Mouse (Mus musculus) neural tube, embryonic 15.5 days (tissue): ENCODE measurements around the gene Igf2bp2. TPM values are rescaled to one million over a fixed set of nuclear protein-coding genes. Genes with fewer than 3 reads are reported as not detected.

Experiments
- ATAC-seq: fragments of 200-750 bp; cut with Nextera tagmentation; 2 replicates; pipeline ENCODE4 v1.8.0; 2017; ENCODE audit warnings: mild to moderate bottlenecking, moderate TSS enrichment, moderate library complexity; ENCODE audit not compliant: low FRiP score
- H3K27ac ChIP-seq: fragments of 300-500 bp; sonication (generic); replicated peaks from 2 replicates; pipeline ENCODE4 v1.5.1; 2015; ENCODE audit warnings: mild to moderate bottlenecking, inconsistent platforms
- H3K27me3 ChIP-seq: fragments of 300-500 bp; sonication (generic); replicated peaks from 2 replicates; pipeline ENCODE4 v1.6.1; 2015; ENCODE audit warnings: inconsistent platforms
- H3K36me3 ChIP-seq: fragments of 300-500 bp; sonication (generic); 2 replicates; pipeline ENCODE4 v1.6.1; 2015; ENCODE audit warnings: inconsistent platforms
- H3K4me1 ChIP-seq: fragments of 300-500 bp; sonication (generic); 2 replicates; pipeline ENCODE4 v1.6.1; 2015; ENCODE audit warnings: inconsistent platforms
- H3K4me2 ChIP-seq: fragments of 300-500 bp; sonication (generic); 2 replicates; pipeline ENCODE4 v1.6.1; 2015; ENCODE audit warnings: inconsistent platforms, mild to moderate bottlenecking, moderate library complexity
- H3K4me3 ChIP-seq: fragments of 300-500 bp; sonication (generic); replicated peaks from 2 replicates; pipeline ENCODE4 v1.5.1; 2015; ENCODE audit warnings: mild to moderate bottlenecking, inconsistent platforms
- H3K9ac ChIP-seq: fragments of 300-500 bp; sonication (generic); replicated peaks from 2 replicates; pipeline ENCODE4 v1.6.1; 2015; ENCODE audit warnings: mild to moderate bottlenecking, inconsistent platforms
- H3K9me3 ChIP-seq: fragments of 300-500 bp; sonication (generic); replicated peaks from 2 replicates; pipeline ENCODE4 v1.6.1; 2016; ENCODE audit warnings: inconsistent platforms
- WGBS: fragments of 180-500 bp; shearing (Covaris S2); methylation state at CpG from one replicate; pipeline ENCODE4 v1.1.7; 2015; ENCODE audit warnings: mixed read lengths; 5-methylcytosine and 5-hydroxymethylcytosine counted together
- polyA plus RNA-seq: library from polyadenylated mRNA; unstranded; fragments of >200 nt; fragmentation: Nextera tagmentation; extraction: Ambion mirVana; gene quantifications from 2 replicates; pipeline ENCODE4 v1.2.1, GENCODE M21; 2015

The Igf2bp2 gene
- polyA plus RNA-seq, 1 experiment from 2014 or later = 15.5 TPM

GRCm38 (mm10) chr16:22097659-22098058 lies 65.4 kb downstream of the Igf2bp2 start:
- H3K4me1 ChIP-seq = peaks cover 5% of the 10 kb centered on the region
- 38% methylated on average over 7 of the region's 7 CpGs for WGBS
- no peak overlapping the region for H3K27ac ChIP-seq
- H3K9me3 ChIP-seq = no peaks in the 10 kb centered on the region
- no peak for ATAC-seq
- no peaks in the 10 kb centered on the region for H3K36me3 ChIP-seq
- H3K4me2 ChIP-seq = no peak overlapping the region
- no peak overlapping the region for H3K4me3 ChIP-seq
- H3K27me3 ChIP-seq = no peaks in the 10 kb centered on the region
- no peak overlapping the region for H3K9ac ChIP-seq

DNA sequence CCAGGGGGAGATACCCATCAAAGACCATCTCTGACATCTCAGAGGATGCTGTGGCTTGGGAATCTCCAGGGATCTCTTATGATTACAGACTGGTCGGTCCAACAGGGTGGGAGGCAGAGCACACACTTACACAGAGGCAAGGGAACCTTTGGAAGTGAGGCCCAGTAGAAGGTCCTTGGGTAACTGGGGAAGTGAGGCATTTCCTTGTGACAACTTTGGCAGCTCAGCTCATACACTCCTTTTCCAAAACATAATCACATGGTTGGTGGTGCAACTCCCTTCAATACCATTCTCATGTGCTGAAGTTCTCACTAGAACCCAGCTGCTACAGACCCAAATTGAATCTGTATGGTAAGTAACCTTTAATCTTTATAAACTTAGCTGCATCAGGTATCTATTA lies 67.3 kb downstream of the Igf2bp2 start:
- no peak overlapping the region for H3K4me2 ChIP-seq
- H3K27ac ChIP-seq = no peak overlapping the region
- no peaks in the 10 kb centered on the region for H3K27me3 ChIP-seq
- no peaks in the 10 kb centered on the region for H3K36me3 ChIP-seq
- H3K4me3 ChIP-seq = no peak overlapping the region
- WGBS = 78% methylated on average over 1 of the region's 1 CpGs
- H3K9me3 ChIP-seq = no peaks in the 10 kb centered on the region
- ATAC-seq = no peak
- H3K9ac ChIP-seq = no peak overlapping the region
- peaks cover 5% of the 10 kb centered on the region for H3K4me1 ChIP-seq

DNA sequence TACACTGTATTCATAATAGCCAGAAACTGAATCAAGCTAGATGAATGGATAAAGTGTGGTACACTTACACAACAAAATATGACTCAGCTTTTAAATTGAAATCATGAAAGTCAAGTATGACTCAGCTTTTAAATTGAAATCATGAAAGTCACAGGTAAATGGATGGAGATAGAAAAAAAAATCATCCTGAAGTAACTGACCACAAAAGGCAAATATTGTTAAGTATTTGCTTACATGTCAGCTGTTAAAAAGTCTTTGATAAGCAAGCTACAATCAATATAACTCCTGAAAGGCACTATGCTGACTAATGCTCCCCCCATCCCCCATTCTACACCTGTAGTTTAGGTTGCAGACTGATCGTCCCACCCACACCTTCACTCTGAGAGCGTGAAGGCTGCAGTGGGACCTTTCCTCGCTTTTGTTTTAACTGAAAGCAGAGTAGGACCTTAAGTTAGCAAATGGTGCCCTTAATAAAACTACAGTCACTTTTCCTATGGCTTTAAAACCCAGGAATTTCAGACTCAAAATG lies 71.8 kb downstream of the Igf2bp2 start:
- H3K27me3 ChIP-seq = no peaks in the 10 kb centered on the region
- ATAC-seq = no peak
- H3K9ac ChIP-seq = no peak overlapping the region
- 0 out of 2 replicates have a peak, but pooled peaks cover 10% of the 10 kb centered on the region for H3K36me3 ChIP-seq
- no peaks in the 10 kb centered on the region for H3K4me1 ChIP-seq
- 92% methylated on average over 3 of the region's 3 CpGs for WGBS
- no peak overlapping the region for H3K4me2 ChIP-seq
- no peak overlapping the region for H3K27ac ChIP-seq
- no peak overlapping the region for H3K4me3 ChIP-seq
- H3K9me3 ChIP-seq = no peaks in the 10 kb centered on the region

DNA sequence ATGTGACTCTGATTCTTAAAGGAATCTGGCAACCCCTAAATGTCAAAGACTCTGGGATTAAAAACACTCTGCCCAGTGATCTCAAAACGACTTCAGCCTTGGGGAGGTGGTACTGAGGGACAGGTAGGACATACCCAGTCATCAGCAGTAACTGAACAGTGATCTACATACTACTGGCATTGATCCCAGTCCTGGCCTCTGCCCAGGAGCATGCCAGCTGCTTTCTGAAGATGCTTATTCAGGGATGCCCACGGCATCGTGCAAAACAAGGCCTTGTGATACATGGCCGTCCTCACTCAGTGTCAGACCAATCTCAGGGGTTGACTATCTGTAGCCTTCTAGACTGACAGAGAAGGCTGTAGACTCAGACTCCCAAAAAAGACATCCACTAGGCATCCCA lies 77.7 kb downstream of the Igf2bp2 start:
- no peak for ATAC-seq
- Histone ChIP-seq H3K9me3 (no peaks in the 10 kb centered on the region), H3K4me3 (no peak overlapping the region), H3K36me3 (0 out of 2 replicates have a peak, but pooled peaks cover 10% of the 10 kb centered on the region), H3K27ac (no peak overlapping the region), H3K27me3 (no peaks in the 10 kb centered on the region), H3K9ac (no peak overlapping the region), H3K4me1 (no peaks in the 10 kb centered on the region), H3K4me2 (no peak overlapping the region)
- 73% methylated on average over 4 of the region's 4 CpGs for WGBS

GRCm38 (mm10) chr16:22080125-22080710 lies 82.9 kb downstream of the Igf2bp2 start:
- H3K4me2 ChIP-seq = no peak overlapping the region
- no peaks in the 10 kb centered on the region for H3K4me1 ChIP-seq
- H3K36me3 ChIP-seq = peaks cover 25% of the 10 kb centered on the region
- no peak overlapping the region for H3K4me3 ChIP-seq
- H3K27ac ChIP-seq = no peak overlapping the region
- no peaks in the 10 kb centered on the region for H3K27me3 ChIP-seq
- no peaks in the 10 kb centered on the region for H3K9me3 ChIP-seq
- H3K9ac ChIP-seq = no peak overlapping the region
- 85% methylated on average over 12 of the region's 12 CpGs for WGBS
- no peak for ATAC-seq

DNA sequence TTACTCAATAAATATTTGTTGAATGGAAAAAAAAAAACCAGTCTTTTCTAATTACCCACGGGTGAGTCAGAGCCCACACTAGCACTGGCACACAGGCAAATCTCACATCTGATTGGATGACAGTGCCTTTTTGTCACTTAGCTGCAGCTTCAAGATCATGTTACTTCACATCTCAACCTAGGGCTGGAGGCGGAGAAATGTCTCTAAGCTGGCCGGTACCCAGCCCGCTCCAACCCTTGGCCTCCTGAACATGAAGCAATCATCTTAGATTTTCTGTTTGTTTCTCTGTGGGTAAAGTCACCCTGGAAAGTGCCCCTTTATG lies 86.5 kb downstream of the Igf2bp2 start:
- no peaks in the 10 kb centered on the region for H3K9me3 ChIP-seq
- no peak overlapping the region for H3K9ac ChIP-seq
- H3K4me3 ChIP-seq = no peak overlapping the region
- no peaks in the 10 kb centered on the region for H3K27me3 ChIP-seq
- WGBS = 52% methylated on average over 4 of the region's 4 CpGs
- no peak overlapping the region for H3K27ac ChIP-seq
- H3K4me2 ChIP-seq = no peak overlapping the region
- no peak for ATAC-seq
- H3K4me1 ChIP-seq = no peaks in the 10 kb centered on the region
- peaks cover 30% of the 10 kb centered on the region for H3K36me3 ChIP-seq

GRCm38 (mm10) chr16:22075829-22076619 lies 87.1 kb downstream of the Igf2bp2 start:
- Histone ChIP-seq H3K4me3 (no peak overlapping the region), H3K27ac (no peak overlapping the region), H3K9ac (no peak overlapping the region), H3K9me3 (no peaks in the 10 kb centered on the region), H3K4me2 (no peak overlapping the region), H3K36me3 (peaks cover 30% of the 10 kb centered on the region), H3K27me3 (no peaks in the 10 kb centered on the region), H3K4me1 (no peaks in the 10 kb centered on the region)
- 15% methylated on average over 5 of the region's 5 CpGs for WGBS
- ATAC-seq = no peak

- WGBS = 80% methylated on average over 6 of the region's 6 CpGs
Observed at GRCm38 (mm10) chr16:22075067-22075466, 88.0 kb downstream of the Igf2bp2 start.

DNA sequence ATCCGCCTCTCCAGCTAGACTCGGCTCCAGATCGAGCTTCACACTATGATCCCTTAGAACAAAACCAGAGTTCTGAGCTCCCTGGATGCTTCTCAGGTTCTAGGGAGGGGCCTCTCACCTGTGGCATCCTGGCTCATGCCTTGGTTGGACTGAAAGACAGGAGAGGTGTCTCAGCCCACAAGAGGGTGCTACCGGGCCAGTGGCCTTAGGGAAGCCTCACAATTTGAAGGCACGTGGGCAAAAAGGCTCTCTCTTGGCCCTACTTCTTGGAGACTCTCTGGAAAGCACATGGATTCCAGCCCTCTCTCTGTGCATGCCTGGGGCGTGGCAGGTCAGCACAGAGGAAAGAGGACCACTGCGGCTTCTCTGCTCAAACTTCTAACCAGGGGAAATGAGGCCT lies 91.7 kb downstream of the Igf2bp2 start:
- H3K36me3 ChIP-seq = peaks cover 36% of the 10 kb centered on the region
- 82% methylated on average over 7 of the region's 7 CpGs for WGBS

More at GRCm38 (mm10) chr16:22075067-22075466, 88.0 kb downstream of the Igf2bp2 start:
- H3K4me1 ChIP-seq = no peaks in the 10 kb centered on the region
- no peak overlapping the region for H3K4me2 ChIP-seq
- H3K9me3 ChIP-seq = no peaks in the 10 kb centered on the region
- H3K36me3 ChIP-seq = peaks cover 34% of the 10 kb centered on the region
- ATAC-seq = no peak
- H3K27me3 ChIP-seq = no peaks in the 10 kb centered on the region
- H3K27ac ChIP-seq = no peak overlapping the region
- H3K4me3 ChIP-seq = no peak overlapping the region
- no peak overlapping the region for H3K9ac ChIP-seq

GRCm38 (mm10) chr16:22067406-22067805 lies 95.7 kb downstream of the Igf2bp2 start:
- H3K36me3 ChIP-seq = peaks cover 52% of the 10 kb centered on the region
- H3K4me3 ChIP-seq = no peak overlapping the region
- H3K27ac ChIP-seq = no peak overlapping the region
- H3K9ac ChIP-seq = no peak overlapping the region
- H3K9me3 ChIP-seq = no peaks in the 10 kb centered on the region
- H3K27me3 ChIP-seq = no peaks in the 10 kb centered on the region
- no peak for ATAC-seq
- H3K4me1 ChIP-seq = no peaks in the 10 kb centered on the region
- 93% methylated on average over 8 of the region's 8 CpGs for WGBS
- H3K4me2 ChIP-seq = no peak overlapping the region

More for the DNA sequence above, 91.7 kb downstream of the Igf2bp2 start:
- no peak overlapping the region for H3K9ac ChIP-seq
- H3K27me3 ChIP-seq = no peaks in the 10 kb centered on the region
- H3K27ac ChIP-seq = no peak overlapping the region
- no peak overlapping the region for H3K4me3 ChIP-seq
- H3K4me1 ChIP-seq = no peaks in the 10 kb centered on the region
- no peak overlapping the region for H3K4me2 ChIP-seq
- ATAC-seq = no peak
- H3K9me3 ChIP-seq = no peaks in the 10 kb centered on the region

DNA sequence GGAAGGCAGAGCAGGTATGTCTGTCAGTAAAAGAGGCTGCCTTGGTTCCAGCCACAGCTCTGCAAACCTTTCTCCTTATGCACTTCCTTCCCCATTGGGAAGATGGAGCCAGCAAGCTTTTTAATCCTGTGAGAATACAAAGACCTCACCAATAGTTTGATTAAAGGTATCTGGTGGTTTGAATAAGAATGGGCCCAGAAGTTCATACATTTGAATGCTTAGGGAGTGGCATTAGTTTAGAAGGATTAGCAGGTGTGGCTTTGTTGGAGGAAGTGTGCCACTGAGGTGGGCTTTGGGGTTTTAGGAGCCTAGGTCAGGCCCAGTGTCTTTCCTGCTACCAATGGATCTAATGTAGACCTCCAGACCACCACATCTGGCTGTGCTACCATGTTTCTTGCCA lies 97.6 kb downstream of the Igf2bp2 start:
- ATAC-seq = no peak
- Histone ChIP-seq H3K9me3 (no peaks in the 10 kb centered on the region), H3K4me3 (no peak overlapping the region), H3K27me3 (no peaks in the 10 kb centered on the region), H3K4me2 (no peak overlapping the region), H3K36me3 (peaks cover 61% of the 10 kb centered on the region), H3K4me1 (no peaks in the 10 kb centered on the region), H3K9ac (no peak overlapping the region), H3K27ac (no peak overlapping the region)

GRCm38 (mm10) chr16:22062284-22062683 lies 100.8 kb downstream of the Igf2bp2 start:
- Histone ChIP-seq H3K9me3 (no peaks in the 10 kb centered on the region), H3K4me3 (no peak overlapping the region), H3K4me2 (no peak overlapping the region), H3K36me3 (peaks cover 52% of the 10 kb centered on the region), H3K9ac (no peak overlapping the region), H3K4me1 (no peaks in the 10 kb centered on the region), H3K27me3 (no peaks in the 10 kb centered on the region), H3K27ac (no peak overlapping the region)
- no peak for ATAC-seq
- 82% methylated on average over 4 of the region's 4 CpGs for WGBS
